Mouse (Mus musculus) kidney, postnatal 36 days (tissue): Measurements from ENCODE around the gene Olfr670.
"Not testable (repeated sequence)": the region's sequence is repeated elsewhere in the genome, so short reads cannot be mapped to it uniquely, and the experiment has no call there.

Experiments used
- DNase-seq, 2 experiments: peaks; one replicate each; pipeline ENCODE4 v3.0.0; 2021 to 2022; ENCODE audit warnings: mixed read lengths in 2 of 2

The Olfr670 gene

GRCm38 (mm10) chr7:104962520-104962919 is at the start of gene Olfr670:
Gene Olfr670, minus strand, starts transcription at chr7:104962620.
- no peak for DNase-seq

- DNase-seq = no peak
These were observed 39.5 kb upstream of the Olfr670 start, which contains the start of gene Olfr672 for GRCm38 (mm10) chr7:105001929-105002328. Gene Olfr672, minus strand, starts transcription at chr7:105002029.

DNA sequence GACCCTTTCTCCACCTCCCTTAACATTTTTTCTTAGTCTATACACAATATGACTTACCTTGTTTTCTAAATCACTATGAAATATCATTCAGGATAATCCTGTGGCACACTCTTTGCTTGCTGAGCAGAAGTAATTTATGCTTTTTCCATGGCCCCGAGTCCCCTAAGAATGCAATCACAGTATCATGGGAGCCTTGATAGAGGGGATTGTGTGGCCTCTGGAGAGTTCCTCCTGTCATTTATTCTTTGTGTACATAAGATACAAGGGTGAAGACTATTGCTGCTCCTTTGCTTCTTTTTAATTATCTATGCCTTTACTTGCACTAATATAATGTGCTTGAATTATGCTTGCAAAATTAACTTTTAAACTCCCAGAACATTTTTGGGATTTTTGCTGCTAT is 16.6 kb upstream of the Olfr670 start, which contains the start of gene Olfr671:
Olfr671 (minus strand) TSS at position 101 of the 400 bp plus-strand sequence.
- no peak for DNase-seq

GRCm38 (mm10) chr7:104972507-104972906 is 10.1 kb upstream of the Olfr670 start:
- not testable (repeated sequence) for DNase-seq

DNA sequence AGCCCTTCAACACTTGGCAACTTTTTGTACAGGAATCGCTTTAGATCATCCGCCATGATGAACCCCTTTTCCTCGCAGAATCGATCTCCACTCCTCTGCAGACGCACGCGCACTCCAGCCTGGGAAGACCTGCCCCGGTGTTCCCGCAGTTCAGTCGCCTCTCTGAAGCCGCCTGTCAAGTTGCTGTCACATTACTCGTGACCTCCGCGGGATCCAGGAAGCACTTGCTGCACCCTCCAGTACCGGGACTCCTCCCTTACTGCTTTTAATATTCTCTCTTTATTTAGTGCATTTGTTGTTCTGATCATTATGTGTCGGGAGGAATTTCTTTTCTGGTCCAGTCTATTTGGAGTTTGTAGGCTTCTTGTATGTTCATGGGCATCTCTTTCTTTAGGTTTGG is 12.2 kb downstream of the Olfr670 start:
- DNase-seq = not testable (repeated sequence)

GRCm38 (mm10) chr7:104933940-104934339 is 28.5 kb downstream of the Olfr670 start, which contains the start of gene Olfr669:
Gene Olfr669, plus strand, starts transcription at chr7:104934240.
- DNase-seq = no peak

DNA sequence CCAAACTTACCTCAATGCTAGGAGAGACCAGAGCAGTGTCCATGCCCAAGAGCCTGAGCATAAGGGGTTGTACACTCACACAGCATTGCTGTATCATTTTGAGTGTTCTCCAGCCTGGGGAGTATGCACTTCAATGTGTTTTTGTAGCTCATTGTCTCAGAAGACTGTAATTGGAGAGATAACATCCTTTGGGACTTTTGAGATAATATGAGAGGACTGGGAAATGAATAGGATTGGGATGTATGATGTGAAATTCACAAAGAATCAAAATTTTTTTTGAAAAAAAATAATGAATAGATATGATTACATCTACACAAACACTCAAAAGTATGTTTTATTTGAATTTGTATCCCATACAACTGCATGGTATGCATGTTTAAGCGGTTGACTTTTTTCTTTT is 34.5 kb downstream of the Olfr670 start, which contains the start of gene Olfr668:
Olfr668 (minus strand) TSS at position 101 of the 400 bp plus-strand sequence.
- DNase-seq = no peak

DNA sequence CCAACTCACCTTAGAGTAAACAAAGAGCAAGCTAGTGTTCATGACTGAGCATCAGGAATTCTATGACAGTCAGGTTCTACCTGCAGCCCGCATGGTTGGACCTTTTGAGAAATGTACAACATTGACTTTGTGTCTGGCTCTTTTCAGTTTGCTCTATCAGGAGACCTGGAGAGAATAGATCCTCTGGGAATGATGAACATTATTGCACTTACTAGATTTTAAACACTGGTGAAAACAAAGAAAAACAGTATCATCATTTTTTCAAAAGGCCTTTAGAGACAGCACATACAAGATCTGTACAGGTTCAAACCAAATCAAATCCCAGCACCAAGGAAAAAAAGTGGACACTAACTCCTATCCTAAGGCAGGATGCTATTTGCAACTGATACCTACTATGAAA is 41.0 kb downstream of the Olfr670 start, which contains the start of gene Olfr667:
Olfr667 (minus strand) TSS at position 101 of the 400 bp plus-strand sequence.
- DNase-seq = no peak
